Mouse (Mus musculus): Measurements from ENCODE around the gene Pdss2. TPM values are rescaled to one million over a fixed set of nuclear protein-coding genes. Genes with fewer than 3 reads are reported as not detected.
A peak's percentile ranks its signal among the peaks of the same experiment; 100 is the strongest.

Gene Pdss2
- polyA plus RNA-seq, 1 experiment from 2014 or later: 16.2 TPM

DNA sequence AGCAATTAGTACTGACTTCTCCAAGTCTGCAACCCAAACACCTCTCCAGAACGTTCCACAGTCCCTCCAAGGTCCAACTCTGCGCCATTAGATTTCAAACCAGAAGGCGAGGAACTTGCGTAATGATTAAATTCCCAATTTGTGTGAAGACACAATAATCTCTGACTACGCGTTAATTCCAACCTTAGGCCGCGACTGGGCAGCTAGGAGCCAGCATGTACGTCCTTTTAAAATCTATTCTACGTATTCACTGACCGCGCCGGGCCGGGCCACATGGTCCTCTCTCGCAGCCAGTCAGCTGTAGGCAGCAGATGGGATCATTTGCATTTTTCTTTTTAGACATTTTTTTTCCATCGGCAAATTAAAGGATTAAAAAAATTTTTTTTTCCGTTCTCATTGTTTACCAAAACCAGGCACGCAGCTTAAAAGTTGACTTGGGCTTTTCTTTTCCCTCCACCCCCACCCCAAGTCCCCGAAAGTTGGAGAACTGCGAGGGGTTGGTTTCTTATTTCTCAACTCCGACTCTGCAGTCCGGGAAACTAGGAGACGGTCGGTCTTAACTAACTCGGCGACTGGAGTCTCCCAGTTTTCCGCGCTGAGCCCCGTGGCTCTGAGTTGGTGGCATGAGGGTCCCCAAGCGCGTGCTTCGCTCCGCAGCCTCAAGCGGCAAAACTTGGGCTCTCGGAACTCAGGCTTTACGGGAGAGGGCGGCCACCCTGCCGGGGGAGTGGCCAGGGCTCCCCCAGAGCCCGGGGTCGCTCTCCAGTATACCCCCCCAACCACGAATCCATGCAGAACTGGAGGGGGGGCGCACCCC is 256.8 kb downstream of the Pdss2 start:
- 1% methylated on average over 42 of the region's 42 CpGs for WGBS
- peak overlapping the region; percentile 79 for H3K4me3 ChIP-seq (ENCODE audit: low read depth, low read length)
- DNase-seq (ENCODE audit: low spot score) (peak; percentile 77), ATAC-seq (replicated peaks; ENCODE audit: low FRiP score) (peak; percentile 40)
- peak overlapping the region; percentile 93 for H3K9ac ChIP-seq (ENCODE audit: low read depth, low read length)
- H3K36me3 ChIP-seq (ENCODE audit: control insufficient read depth, insufficient read depth, low read length): no peaks in the 10 kb centered on the region
- H3K4me2 ChIP-seq: peak overlapping the region; percentile 97
- no peaks in the 10 kb centered on the region for H3K9me3 ChIP-seq (ENCODE audit: control insufficient read depth, low read length)
- H3K27ac ChIP-seq (ENCODE audit: low read depth, low read length): peak overlapping the region; percentile 96
- peaks cover 28% of the 10 kb centered on the region for H3K4me1 ChIP-seq (replicated peaks; ENCODE audit: control insufficient read depth, insufficient read depth, low read length)
- H3K27me3 ChIP-seq (replicated peaks; ENCODE audit: control insufficient read depth, insufficient read depth, low read length): no peaks in the 10 kb centered on the region

DNA sequence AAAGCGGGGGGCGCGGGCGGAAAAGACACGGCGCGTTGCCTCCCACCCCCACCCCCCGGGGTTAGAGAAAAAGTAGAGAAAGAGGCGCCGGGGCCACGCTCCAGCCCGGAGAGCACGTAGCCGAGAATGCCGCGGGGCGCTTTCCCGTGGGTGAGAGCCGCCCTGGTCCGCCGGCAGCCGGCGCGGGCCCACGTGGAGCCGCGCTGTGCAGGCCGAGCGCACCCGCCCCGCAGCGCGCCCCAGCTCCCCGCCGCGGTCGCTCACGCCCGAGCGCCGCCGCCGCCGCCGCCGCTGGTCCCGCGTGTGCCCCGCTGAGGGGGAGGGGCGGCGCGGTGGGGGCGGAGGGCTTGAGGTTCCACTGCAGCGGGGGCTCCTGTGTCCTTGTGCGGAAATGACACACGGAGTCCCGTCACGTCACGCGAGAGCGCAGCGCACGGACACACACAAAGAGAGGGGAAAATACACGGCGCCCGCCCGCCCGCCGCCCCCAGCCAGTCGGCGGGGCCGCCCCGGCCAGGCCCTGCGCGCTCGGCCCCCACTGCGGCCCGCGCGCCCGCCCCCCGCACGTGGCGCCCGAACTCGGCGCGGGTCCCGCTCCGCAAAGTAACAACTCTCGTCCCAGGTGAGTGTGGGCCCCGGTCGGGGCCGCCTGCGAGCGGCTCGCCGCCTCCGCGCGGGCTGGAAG is 257.6 kb downstream of the Pdss2 start, which contains the start of gene Bend3:
Bend3 (plus strand) TSS at position 81 of the 685 bp plus-strand sequence.
- peak within 1 kb of the TSS; percentile 96 for H3K27ac ChIP-seq (ENCODE audit: low read depth, low read length)
- WGBS: under 1% methylated on average over 83 of the region's 101 CpGs
- H3K9me3 ChIP-seq (ENCODE audit: control insufficient read depth, low read length): no peaks in the 10 kb centered on the region
- peak within 1 kb of the TSS; percentile 97 for H3K4me2 ChIP-seq
- H3K4me3 ChIP-seq (ENCODE audit: low read depth, low read length): peak within 1 kb of the TSS; percentile 79
- H3K36me3 ChIP-seq (ENCODE audit: control insufficient read depth, insufficient read depth, low read length): no peaks in the 10 kb centered on the region
- peaks cover 34% of the 10 kb centered on the region for H3K4me1 ChIP-seq (replicated peaks; ENCODE audit: control insufficient read depth, insufficient read depth, low read length)
- DNase-seq (ENCODE audit: low spot score) (peak; percentile 69), ATAC-seq (replicated peaks; ENCODE audit: low FRiP score) (peak; percentile 32)
- H3K27me3 ChIP-seq (replicated peaks; ENCODE audit: control insufficient read depth, insufficient read depth, low read length): no peaks in the 10 kb centered on the region
- peak within 1 kb of the TSS; percentile 93 for H3K9ac ChIP-seq (ENCODE audit: low read depth, low read length)

DNA sequence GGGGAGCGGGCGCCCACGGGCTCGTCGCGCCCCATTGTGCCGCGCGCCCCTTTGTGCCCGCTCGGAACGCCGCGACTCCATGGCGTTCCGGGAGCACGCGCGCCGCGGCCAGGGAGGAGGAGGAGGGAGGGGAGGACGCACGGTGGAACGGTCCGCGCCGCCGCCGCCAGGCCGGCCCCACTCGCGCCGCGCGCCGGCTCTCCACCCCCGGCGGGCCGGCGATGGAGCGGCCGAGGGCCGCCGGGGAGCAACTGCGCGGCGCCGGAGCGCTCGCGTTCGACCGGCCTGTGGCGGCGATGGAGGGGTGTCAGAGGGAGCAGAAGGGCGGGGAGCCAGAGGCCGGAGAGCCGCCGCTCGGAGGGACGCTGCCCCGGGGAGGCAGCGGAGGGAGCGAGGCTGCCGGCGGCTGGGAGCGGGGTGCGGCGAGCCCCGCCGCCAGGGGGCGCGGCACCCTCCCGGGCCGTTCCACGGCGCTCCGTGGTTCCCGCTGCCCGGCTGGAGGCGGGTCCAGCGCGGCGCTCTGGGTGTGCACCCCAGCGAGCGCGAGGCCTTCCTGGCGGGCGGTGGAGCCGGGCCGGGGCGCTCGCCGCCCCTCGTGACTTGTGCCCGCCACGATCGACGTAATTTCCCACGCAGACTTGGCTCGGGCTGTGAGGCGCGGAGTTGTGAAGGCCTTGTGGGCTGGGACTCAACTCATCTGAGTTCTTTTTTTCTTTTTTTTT is 258.3 kb downstream of the Pdss2 start:
- H3K27me3 ChIP-seq (replicated peaks; ENCODE audit: control insufficient read depth, insufficient read depth, low read length): no peaks in the 10 kb centered on the region
- WGBS: under 1% methylated on average over 74 of the region's 103 CpGs
- DNase-seq (ENCODE audit: low spot score): peak; percentile 86
- no peaks in the 10 kb centered on the region for H3K36me3 ChIP-seq (ENCODE audit: control insufficient read depth, insufficient read depth, low read length)
- peak overlapping the region; percentile 96 for H3K27ac ChIP-seq (ENCODE audit: low read depth, low read length)
- peak overlapping the region; percentile 97 for H3K4me2 ChIP-seq
- peak overlapping the region; percentile 79 for H3K4me3 ChIP-seq (ENCODE audit: low read depth, low read length)
- peaks cover 34% of the 10 kb centered on the region for H3K4me1 ChIP-seq (replicated peaks; ENCODE audit: control insufficient read depth, insufficient read depth, low read length)
- H3K9me3 ChIP-seq (ENCODE audit: control insufficient read depth, low read length): no peaks in the 10 kb centered on the region
- peak; percentile 87 for ATAC-seq (replicated peaks; ENCODE audit: low FRiP score)
- H3K9ac ChIP-seq (ENCODE audit: low read depth, low read length): peak overlapping the region; percentile 93

DNA sequence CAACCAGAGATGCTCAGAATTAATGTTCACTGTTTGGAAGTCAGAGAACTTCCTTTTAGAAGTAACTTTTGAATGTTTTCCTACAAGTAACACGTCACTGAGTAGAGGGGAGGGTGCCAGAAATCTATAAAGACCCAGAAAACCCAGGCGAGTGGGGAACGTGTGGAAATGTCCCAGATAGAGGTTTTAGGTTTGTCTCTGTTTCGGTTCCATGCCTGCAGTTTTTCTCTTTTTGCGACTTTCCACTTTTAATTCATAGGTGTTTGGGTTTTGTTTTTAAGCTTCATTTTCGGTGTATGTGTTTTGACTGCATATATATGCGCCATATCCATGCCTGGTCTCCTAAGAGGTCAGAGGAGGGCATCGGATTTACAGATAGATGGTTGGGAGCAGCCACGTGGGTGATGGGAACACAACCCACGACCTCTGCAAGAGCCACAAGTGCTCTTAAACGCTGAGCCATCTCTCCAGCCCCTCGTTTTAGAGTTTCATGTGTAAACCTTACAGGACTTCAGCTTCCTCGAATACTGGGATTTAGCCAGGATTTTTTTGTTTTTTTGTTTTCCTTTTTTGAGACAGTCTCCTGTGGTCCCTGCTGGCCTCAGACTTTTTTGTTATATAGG is 259.1 kb downstream of the Pdss2 start:
- H3K27me3 ChIP-seq (replicated peaks; ENCODE audit: control insufficient read depth, insufficient read depth, low read length): no peaks in the 10 kb centered on the region
- 8% methylated on average over 13 of the region's 13 CpGs for WGBS
- H3K36me3 ChIP-seq (ENCODE audit: control insufficient read depth, insufficient read depth, low read length): no peaks in the 10 kb centered on the region
- H3K9ac ChIP-seq (ENCODE audit: low read depth, low read length): peak overlapping the region; percentile 93
- H3K4me3 ChIP-seq (ENCODE audit: low read depth, low read length): peak overlapping the region; percentile 79
- DNase-seq (ENCODE audit: low spot score) (no peak), ATAC-seq (replicated peaks; ENCODE audit: low FRiP score) (no peak)
- H3K9me3 ChIP-seq (ENCODE audit: control insufficient read depth, low read length): no peaks in the 10 kb centered on the region
- peaks cover 34% of the 10 kb centered on the region for H3K4me1 ChIP-seq (replicated peaks; ENCODE audit: control insufficient read depth, insufficient read depth, low read length)
- H3K27ac ChIP-seq (ENCODE audit: low read depth, low read length): peak overlapping the region; percentile 96
- peak overlapping the region; percentile 97 for H3K4me2 ChIP-seq

DNA sequence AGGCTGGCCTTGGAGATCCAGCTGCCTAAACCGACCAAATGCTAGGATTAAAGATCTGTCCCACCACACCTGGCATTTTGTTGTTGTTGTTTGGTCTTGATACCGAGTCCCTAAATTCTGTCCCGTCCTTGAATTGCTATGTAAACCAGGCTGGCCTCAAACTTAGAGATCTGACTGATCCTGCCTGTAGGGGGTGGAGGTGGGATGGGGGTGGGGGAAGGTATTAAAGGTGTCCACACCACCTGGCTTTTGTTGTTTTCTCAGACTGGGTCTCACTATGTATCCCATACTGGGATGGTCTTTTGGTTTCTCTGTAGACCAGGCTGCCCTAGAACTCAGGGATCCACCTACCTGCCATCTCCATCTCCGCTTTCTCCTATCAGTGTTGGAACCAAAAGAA is 259.9 kb downstream of the Pdss2 start:
- 35% methylated on average over 4 of the region's 4 CpGs for WGBS
- Histone ChIP-seq H3K27ac (ENCODE audit: low read depth, low read length) (peak overlapping the region; percentile 15), H3K9me3 (ENCODE audit: control insufficient read depth, low read length) (no peaks in the 10 kb centered on the region), H3K36me3 (ENCODE audit: control insufficient read depth, insufficient read depth, low read length) (no peaks in the 10 kb centered on the region), H3K4me1 (replicated peaks; ENCODE audit: control insufficient read depth, insufficient read depth, low read length) (peaks cover 34% of the 10 kb centered on the region), H3K27me3 (replicated peaks; ENCODE audit: control insufficient read depth, insufficient read depth, low read length) (no peaks in the 10 kb centered on the region), H3K9ac (ENCODE audit: low read depth, low read length) (peak overlapping the region; percentile 48), H3K4me2 (peak overlapping the region; percentile 97), H3K4me3 (ENCODE audit: low read depth, low read length) (no peak overlapping the region)
- DNase-seq (ENCODE audit: low spot score) (no peak), ATAC-seq (replicated peaks; ENCODE audit: low FRiP score) (no peak)

DNA sequence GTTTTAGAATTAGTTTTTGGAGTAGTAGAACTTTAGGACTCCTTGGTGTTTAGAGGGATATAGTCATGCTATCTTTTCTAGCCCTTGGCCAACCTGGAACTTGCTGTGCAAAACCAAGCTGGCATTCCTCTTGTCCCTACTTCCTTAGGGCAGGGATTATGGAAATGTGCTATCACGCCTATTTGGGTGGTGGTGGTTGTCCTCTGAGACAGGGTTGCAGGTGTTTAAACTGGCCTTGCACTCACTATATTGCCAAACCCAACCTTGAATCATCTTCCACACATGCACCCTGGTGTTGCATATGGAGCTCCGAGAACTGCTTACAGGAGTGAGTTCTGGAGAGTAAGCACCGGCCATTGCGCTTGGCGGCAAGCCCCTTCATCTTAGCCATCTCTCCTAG is 260.7 kb downstream of the Pdss2 start:
- DNase-seq (ENCODE audit: low spot score): no peak
- WGBS: 86% methylated on average over 5 of the region's 5 CpGs
- Histone ChIP-seq H3K4me2 (no peak overlapping the region; the same call in 1 of the 2 replicates), H3K4me1 (replicated peaks; ENCODE audit: control insufficient read depth, insufficient read depth, low read length) (peaks cover 32% of the 10 kb centered on the region), H3K27ac (ENCODE audit: low read depth, low read length) (no peak overlapping the region), H3K9ac (ENCODE audit: low read depth, low read length) (no peak overlapping the region), H3K4me3 (ENCODE audit: low read depth, low read length) (no peak overlapping the region), H3K9me3 (ENCODE audit: control insufficient read depth, low read length) (no peaks in the 10 kb centered on the region), H3K27me3 (replicated peaks; ENCODE audit: control insufficient read depth, insufficient read depth, low read length) (no peaks in the 10 kb centered on the region), H3K36me3 (ENCODE audit: control insufficient read depth, insufficient read depth, low read length) (no peaks in the 10 kb centered on the region)
- ATAC-seq (replicated peaks; ENCODE audit: low FRiP score): no peak

DNA sequence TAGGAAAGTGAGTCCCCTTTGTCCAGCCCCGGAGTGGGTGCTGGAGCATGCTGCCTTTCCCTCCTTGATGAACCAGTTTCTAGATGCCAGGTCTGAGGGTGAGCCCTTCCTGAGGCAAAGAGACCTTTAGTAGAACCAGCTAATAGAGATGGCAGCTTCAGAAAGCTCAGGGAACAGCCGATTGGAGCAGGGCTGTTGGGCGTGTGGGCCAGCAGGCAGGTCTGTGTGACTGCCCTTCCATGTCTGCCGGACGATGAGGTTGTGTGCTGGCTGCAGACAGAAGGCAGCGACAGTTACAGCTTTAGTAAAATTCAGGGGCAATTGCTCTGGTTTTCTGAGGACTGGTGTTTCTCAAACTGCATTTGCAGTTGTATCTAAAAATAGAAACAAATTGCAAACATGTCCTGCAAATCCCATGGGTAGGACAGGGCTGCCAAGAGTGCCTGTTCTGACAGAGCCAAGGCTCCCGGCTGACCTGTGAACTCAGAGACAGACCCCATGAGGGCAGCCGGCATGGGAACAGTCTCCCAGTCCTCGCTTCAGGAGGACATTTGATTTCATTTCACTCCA is 262.2 kb downstream of the Pdss2 start:
- Histone ChIP-seq H3K27ac (ENCODE audit: low read depth, low read length) (no peak overlapping the region; the same call in 1 of the 2 replicates), H3K4me3 (ENCODE audit: low read depth, low read length) (no peak overlapping the region), H3K27me3 (replicated peaks; ENCODE audit: control insufficient read depth, insufficient read depth, low read length) (no peaks in the 10 kb centered on the region), H3K9me3 (ENCODE audit: control insufficient read depth, low read length) (no peaks in the 10 kb centered on the region), H3K9ac (ENCODE audit: low read depth, low read length) (no peak overlapping the region), H3K4me1 (replicated peaks; ENCODE audit: control insufficient read depth, insufficient read depth, low read length) (peaks cover 34% of the 10 kb centered on the region), H3K4me2 (peak overlapping the region; percentile 16), H3K36me3 (ENCODE audit: control insufficient read depth, insufficient read depth, low read length) (no peaks in the 10 kb centered on the region)
- ATAC-seq (replicated peaks; ENCODE audit: low FRiP score) (no peak), DNase-seq (ENCODE audit: low spot score) (no peak)
- 57% methylated on average over 9 of the region's 9 CpGs for WGBS

DNA sequence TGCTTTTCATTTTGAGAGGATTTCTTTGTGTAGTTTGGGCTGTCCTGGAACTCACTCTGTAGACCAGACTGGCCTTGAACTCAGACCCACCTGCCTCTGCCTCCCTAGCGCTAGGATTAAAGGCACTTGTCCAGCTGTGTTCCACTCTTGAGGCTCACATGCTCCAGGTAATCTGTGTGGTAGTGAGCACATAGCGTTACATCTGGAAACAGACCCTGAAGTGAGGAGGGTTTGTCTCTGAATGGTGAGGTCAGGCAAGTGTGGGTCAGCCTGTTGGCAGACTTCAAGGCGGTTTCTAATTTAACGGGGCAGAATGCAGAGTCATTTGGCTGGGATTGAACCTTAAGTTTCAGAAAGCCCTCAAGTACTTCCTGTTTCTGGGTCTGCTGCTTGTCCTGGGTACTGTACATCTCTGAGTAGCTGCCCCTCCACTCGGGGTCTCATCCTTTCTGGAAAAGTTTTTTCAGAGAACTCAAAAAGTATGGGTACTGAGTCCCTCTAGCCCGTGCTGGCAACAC is 264.5 kb downstream of the Pdss2 start:
- ATAC-seq (replicated peaks; ENCODE audit: low FRiP score): no peak
- no peak for DNase-seq (ENCODE audit: low spot score)
- Histone ChIP-seq H3K4me1 (replicated peaks; ENCODE audit: control insufficient read depth, insufficient read depth, low read length) (peaks cover 42% of the 10 kb centered on the region), H3K27me3 (replicated peaks; ENCODE audit: control insufficient read depth, insufficient read depth, low read length) (no peaks in the 10 kb centered on the region), H3K9ac (ENCODE audit: low read depth, low read length) (no peak overlapping the region), H3K9me3 (ENCODE audit: control insufficient read depth, low read length) (no peaks in the 10 kb centered on the region), H3K27ac (ENCODE audit: low read depth, low read length) (no peak overlapping the region), H3K4me3 (ENCODE audit: low read depth, low read length) (no peak overlapping the region), H3K4me2 (no peak overlapping the region), H3K36me3 (ENCODE audit: control insufficient read depth, insufficient read depth, low read length) (no peaks in the 10 kb centered on the region)
- WGBS: 78% methylated on average over 6 of the region's 6 CpGs
